Mouse (Mus musculus) MN1 (cell line): ENCODE results near the gene Nek6.

ENCODE experiments used
- DNase-seq: peaks from one replicate; pipeline ENCODE4 v3.0.0-alpha.2; 2016; ENCODE audit warnings: low spot score

Gene Nek6

GRCm38 (mm10) chr2:38578602-38579521, 67.4 kb downstream of the Nek6 start:
- DNase-seq = no peak

- no peak for DNase-seq
Measured at GRCm38 (mm10) chr2:38579528-38579927, 68.1 kb downstream of the Nek6 start.

GRCm38 (mm10) chr2:38583982-38584381, 72.5 kb downstream of the Nek6 start:
- no peak for DNase-seq

GRCm38 (mm10) chr2:38584514-38585378, 73.3 kb downstream of the Nek6 start:
- DNase-seq = peak; percentile 24

- no peak for DNase-seq
Measured at GRCm38 (mm10) chr2:38585379-38585736, 73.9 kb downstream of the Nek6 start.

- DNase-seq = peak; percentile 49
Measured at GRCm38 (mm10) chr2:38586733-38587132, 75.3 kb downstream of the Nek6 start.

- DNase-seq = peak; percentile 25
Measured at GRCm38 (mm10) chr2:38591751-38592459, 80.5 kb downstream of the Nek6 start.

GRCm38 (mm10) chr2:38594874-38595273, 83.4 kb downstream of the Nek6 start:
- DNase-seq = no peak

- no peak for DNase-seq
Measured at GRCm38 (mm10) chr2:38597896-38598295, 86.5 kb downstream of the Nek6 start.

- DNase-seq = no peak
Measured at GRCm38 (mm10) chr2:38598395-38598794, 87.0 kb downstream of the Nek6 start.

GRCm38 (mm10) chr2:38600842-38601241, 89.4 kb downstream of the Nek6 start:
- DNase-seq = no peak

GRCm38 (mm10) chr2:38607716-38608115, 96.3 kb downstream of the Nek6 start:
- DNase-seq = no peak

GRCm38 (mm10) chr2:38608831-38609309, 97.4 kb downstream of the Nek6 start:
- no peak for DNase-seq

- DNase-seq = no peak
Measured at GRCm38 (mm10) chr2:38609310-38609709, 97.9 kb downstream of the Nek6 start.

GRCm38 (mm10) chr2:38610161-38610560, 98.7 kb downstream of the Nek6 start:
- no peak for DNase-seq

GRCm38 (mm10) chr2:38612596-38612995, 101.2 kb downstream of the Nek6 start:
- no peak for DNase-seq

- no peak for DNase-seq
Measured at GRCm38 (mm10) chr2:38613576-38613975, 102.1 kb downstream of the Nek6 start.

GRCm38 (mm10) chr2:38614437-38614836, 103.0 kb downstream of the Nek6 start:
- peak; percentile 44 for DNase-seq

GRCm38 (mm10) chr2:38616072-38616471, 104.6 kb downstream of the Nek6 start:
- DNase-seq = peak; percentile 18

- no peak for DNase-seq
Measured at GRCm38 (mm10) chr2:38616956-38617872, 105.8 kb downstream of the Nek6 start.

GRCm38 (mm10) chr2:38619777-38620176, 108.3 kb downstream of the Nek6 start:
- no peak for DNase-seq
